Mouse (Mus musculus) neural tube, embryonic 11.5 days (tissue): ENCODE data around the gene Nfe2. TPM values are rescaled to one million over a fixed set of nuclear protein-coding genes. Genes with fewer than 3 reads are reported as not detected.
"Not testable (repeated sequence)": the region's sequence is repeated elsewhere in the genome, so short reads cannot be mapped to it uniquely, and the experiment has no call there.

Source experiments
- ATAC-seq: fragments of 200-750 bp; cut with Nextera tagmentation; 2 replicates; pipeline ENCODE4 v1.8.0; 2017; ENCODE audit warnings: moderate number of reproducible peaks, mild to moderate bottlenecking, moderate TSS enrichment, moderate library complexity; ENCODE audit not compliant: insufficient read depth, low FRiP score, low TSS enrichment
- DNase-seq: peaks from one replicate; pipeline ENCODE4 v3.0.0-alpha.2; 2015; ENCODE audit warnings: low spot score
- H3K27ac ChIP-seq: fragments of 300-500 bp; sonication (generic); 2 replicates; pipeline ENCODE4 v1.5.1; 2014; ENCODE audit warnings: low read depth, mild to moderate bottlenecking, low read length
- H3K27me3 ChIP-seq: fragments of 300-500 bp; sonication (generic); 2 replicates; pipeline ENCODE4 v1.6.1; 2014; ENCODE audit warnings: mild to moderate bottlenecking, low read length, mixed read lengths; ENCODE audit not compliant: control insufficient read depth, insufficient read depth
- H3K36me3 ChIP-seq: fragments of 300-500 bp; sonication (generic); 2 replicates; pipeline ENCODE4 v1.6.1; 2014; ENCODE audit warnings: mild to moderate bottlenecking, low read length, moderate library complexity, mixed read lengths; ENCODE audit not compliant: control insufficient read depth, insufficient read depth
- H3K4me1 ChIP-seq: fragments of 300-500 bp; sonication (generic); 2 replicates; pipeline ENCODE4 v1.6.1; 2014; ENCODE audit warnings: low read length, mixed read lengths; ENCODE audit not compliant: control insufficient read depth, insufficient read depth
- H3K4me2 ChIP-seq: fragments of 300-500 bp; sonication (generic); 2 replicates; pipeline ENCODE4 v1.6.1; 2014; ENCODE audit warnings: low read depth, mild to moderate bottlenecking, moderate library complexity
- H3K4me3 ChIP-seq: fragments of 300-500 bp; sonication (generic); 2 replicates; pipeline ENCODE4 v1.5.1; 2014; ENCODE audit warnings: low read depth, low read length
- H3K9ac ChIP-seq: fragments of 300-500 bp; sonication (generic); 2 replicates; pipeline ENCODE4 v1.6.1; 2014; ENCODE audit warnings: mild to moderate bottlenecking, low read length
- H3K9me3 ChIP-seq: fragments of 300-500 bp; sonication (generic); 2 replicates; pipeline ENCODE4 v1.6.1; 2016; ENCODE audit warnings: low read length; ENCODE audit not compliant: control insufficient read depth
- WGBS: fragments of 180-500 bp; shearing (Covaris S2); extraction: QIAGEN DNeasy Blood & Tissue Kit; methylation state at CpG from one replicate; pipeline ENCODE4 v1.1.7; 2014; 5-methylcytosine and 5-hydroxymethylcytosine counted together
- polyA plus RNA-seq: library from polyadenylated mRNA; unstranded; fragments of >200 nt; fragmentation: Nextera tagmentation; extraction: Ambion mirVana; gene quantifications from 2 replicates; pipeline ENCODE4 v1.2.1, GENCODE M21; 2014

The Nfe2 gene
- polyA plus RNA-seq, 1 experiment from 2014 or later = 6.5 TPM

DNA sequence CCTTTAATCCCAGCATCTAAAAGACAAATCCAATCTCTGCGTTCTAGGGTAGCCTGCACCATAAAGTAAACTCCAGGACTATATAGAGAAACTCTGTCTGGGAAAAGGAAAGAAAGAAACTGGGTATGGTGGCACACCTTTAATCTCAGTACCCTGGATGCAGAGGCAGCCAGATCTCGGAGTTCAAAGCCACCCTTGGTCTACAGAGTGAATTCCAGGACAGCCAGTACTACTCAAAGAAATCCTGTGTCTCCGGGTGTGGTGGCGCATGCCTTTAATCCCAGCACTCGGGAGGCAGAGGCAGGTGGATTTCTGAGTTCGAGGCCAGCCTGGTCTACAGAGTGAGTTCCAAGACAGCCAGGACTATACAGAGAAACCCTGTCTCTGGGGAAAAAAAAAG lies 8.7 kb downstream of the Nfe2 start:
- WGBS = 88% methylated on average over 6 of the region's 6 CpGs
- not testable (repeated sequence) for H3K27me3 ChIP-seq, H3K27ac ChIP-seq, DNase-seq, H3K9me3 ChIP-seq, H3K4me2 ChIP-seq, ATAC-seq, H3K4me3 ChIP-seq, H3K4me1 ChIP-seq, H3K9ac ChIP-seq
- H3K36me3 ChIP-seq = peaks cover 21% of the 10 kb centered on the region

DNA sequence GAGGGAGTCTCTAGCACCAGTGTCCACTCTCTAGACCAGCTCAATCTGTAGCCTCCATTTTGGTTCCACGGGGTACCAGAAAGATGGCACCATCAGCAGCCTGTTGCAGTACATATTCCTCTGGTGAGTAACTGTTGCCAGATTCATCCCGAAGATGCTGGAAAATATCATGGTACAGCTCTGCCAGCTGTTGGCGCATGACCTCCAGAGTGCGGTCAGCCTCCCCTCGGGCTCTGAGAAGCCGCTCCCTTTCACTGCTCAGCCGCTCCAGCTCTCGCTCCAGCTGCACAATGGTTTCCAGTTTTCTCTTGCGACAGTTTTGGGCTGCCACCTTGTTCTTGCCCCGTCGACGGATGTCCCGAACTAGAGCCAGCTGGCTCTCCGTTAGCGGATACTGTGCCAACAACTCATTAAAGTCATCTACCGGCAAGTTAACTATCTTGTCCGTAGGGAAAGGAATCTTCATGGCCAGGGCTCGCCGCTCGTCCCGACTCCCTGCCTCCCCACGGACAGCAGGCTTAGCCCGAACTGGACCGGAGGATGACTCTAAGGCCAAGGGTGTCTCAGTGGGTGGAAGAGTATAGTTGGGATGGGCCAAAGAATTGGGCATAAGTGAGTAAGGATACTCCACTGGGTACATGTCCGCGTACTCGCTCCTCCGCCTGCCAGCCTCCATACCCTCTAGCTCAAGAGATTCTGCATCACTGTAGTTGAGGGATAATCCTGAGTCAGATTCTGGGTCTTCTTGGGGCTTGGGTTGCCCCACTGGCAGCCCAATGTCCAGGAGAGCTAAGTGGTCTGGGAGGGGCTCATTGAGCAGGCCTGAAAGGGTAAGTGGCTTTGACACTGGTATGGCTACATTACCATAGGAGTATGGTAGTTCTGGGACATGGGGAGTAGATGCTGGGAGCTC lies 9.5 kb downstream of the Nfe2 start:
- ATAC-seq = no peak
- H3K36me3 ChIP-seq = peaks cover 21% of the 10 kb centered on the region
- WGBS = 83% methylated on average over 28 of the region's 28 CpGs
- H3K9ac ChIP-seq = no peak overlapping the region
- peaks cover 4% of the 10 kb centered on the region; the same call in 1 of the 2 replicates for H3K4me1 ChIP-seq
- no peaks in the 10 kb centered on the region for H3K27me3 ChIP-seq
- H3K4me3 ChIP-seq = no peak overlapping the region
- peak; percentile 44 for DNase-seq
- no peak overlapping the region for H3K4me2 ChIP-seq
- H3K27ac ChIP-seq = 0 out of 2 replicates have a peak overlapping the region, but pooled peaks have one; percentile 34
- H3K9me3 ChIP-seq = no peaks in the 10 kb centered on the region

DNA sequence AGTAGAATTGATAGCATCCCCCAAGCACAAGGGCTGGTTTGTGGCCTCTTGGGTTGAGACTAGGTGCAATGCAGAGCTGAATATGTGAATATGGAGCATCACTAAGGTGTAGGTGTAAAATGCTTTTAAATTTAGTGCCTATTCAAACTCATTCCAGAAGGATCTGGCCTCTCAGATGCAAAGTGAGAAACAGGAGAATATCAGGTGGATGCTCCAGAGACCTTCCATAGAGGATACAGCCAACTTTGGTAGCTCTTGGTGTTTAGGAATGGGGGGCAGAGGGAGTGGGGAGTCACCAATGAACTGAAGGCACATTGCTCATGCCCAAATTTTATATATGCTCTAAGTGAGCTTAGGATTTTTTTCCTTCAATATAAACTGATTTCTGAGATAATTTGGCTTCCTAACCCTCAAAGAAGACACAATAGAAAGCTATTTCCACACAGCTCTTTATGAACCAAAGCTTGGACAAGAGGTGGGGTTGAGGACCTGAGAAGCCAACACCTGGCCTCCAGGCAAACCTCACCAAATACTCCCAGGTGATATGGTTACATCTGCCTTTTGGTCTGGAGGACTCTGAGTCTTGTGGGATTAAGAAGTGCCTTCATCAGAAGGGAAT lies 10.3 kb downstream of the Nfe2 start:
- DNase-seq (no peak), ATAC-seq (no peak)
- Histone ChIP-seq H3K4me2 (no peak overlapping the region), H3K9ac (no peak overlapping the region), H3K27me3 (no peaks in the 10 kb centered on the region), H3K4me3 (no peak overlapping the region), H3K36me3 (peaks cover 24% of the 10 kb centered on the region), H3K27ac (no peak overlapping the region), H3K9me3 (no peaks in the 10 kb centered on the region), H3K4me1 (peaks cover 11% of the 10 kb centered on the region)

DNA sequence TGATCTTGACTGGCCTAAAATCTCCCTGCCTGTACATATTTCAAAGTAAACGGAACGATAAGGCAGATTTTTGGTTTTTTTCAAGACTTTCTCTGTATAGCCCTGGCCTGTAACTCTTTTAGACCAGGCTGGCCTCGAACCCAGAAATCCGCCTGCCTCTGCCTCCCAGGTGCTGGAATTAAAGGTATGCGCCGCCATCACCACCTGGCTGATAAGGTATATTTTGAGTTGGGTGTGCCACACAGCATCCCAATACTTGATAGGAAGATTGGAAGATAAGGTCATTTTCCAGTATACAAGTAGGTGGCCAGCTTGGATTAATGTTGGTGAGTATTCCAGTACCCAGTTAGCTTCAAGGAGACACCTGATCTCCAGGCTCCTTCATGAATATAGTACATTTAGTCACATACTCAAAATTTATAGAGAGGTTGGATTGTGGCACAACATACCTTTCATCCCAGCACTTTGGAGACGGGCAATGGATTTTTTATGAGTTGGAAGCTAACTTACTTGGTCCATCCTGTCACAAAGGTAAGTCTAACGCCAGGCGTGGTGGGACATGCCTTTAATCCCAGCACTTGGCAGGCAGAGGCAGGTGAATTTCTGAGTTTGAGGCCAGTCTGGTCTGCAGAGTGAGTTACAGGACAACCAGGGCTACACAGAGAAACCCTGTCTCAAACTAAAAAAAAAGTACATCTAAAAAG lies 11.0 kb downstream of the Nfe2 start:
- ATAC-seq (no peak), DNase-seq (no peak)
- no peak overlapping the region for H3K4me3 ChIP-seq
- H3K4me1 ChIP-seq = peaks cover 18% of the 10 kb centered on the region
- no peak overlapping the region for H3K9ac ChIP-seq
- 91% methylated on average over 9 of the region's 9 CpGs for WGBS
- H3K9me3 ChIP-seq = no peaks in the 10 kb centered on the region
- no peak overlapping the region for H3K27ac ChIP-seq
- peaks cover 29% of the 10 kb centered on the region for H3K36me3 ChIP-seq
- H3K27me3 ChIP-seq = no peaks in the 10 kb centered on the region
- H3K4me2 ChIP-seq = no peak overlapping the region

DNA sequence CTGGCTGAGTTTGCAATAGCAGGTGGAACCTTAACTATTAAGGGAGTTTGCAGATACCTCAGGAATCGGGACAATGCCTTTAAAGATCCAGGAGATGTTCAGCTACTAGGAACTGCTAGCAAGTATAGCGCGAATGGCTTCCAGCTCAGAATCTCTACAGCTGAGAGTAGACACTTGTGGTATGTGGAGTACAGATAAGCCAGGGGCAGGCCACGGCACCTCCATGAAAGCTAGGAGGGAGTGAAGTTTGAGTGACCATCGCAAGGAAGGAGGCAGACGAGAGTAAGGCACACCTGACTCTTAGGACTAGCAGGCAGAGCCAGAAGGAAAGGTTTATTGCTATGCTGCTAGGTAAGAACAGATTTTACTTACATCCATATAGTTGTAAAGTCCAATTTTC lies 12.6 kb downstream of the Nfe2 start:
- ATAC-seq (no peak), DNase-seq (no peak)
- WGBS = 79% methylated on average over 6 of the region's 6 CpGs
- Histone ChIP-seq H3K36me3 (peaks cover 29% of the 10 kb centered on the region), H3K4me1 (peaks cover 19% of the 10 kb centered on the region), H3K9ac (no peak overlapping the region), H3K4me2 (no peak overlapping the region), H3K27ac (no peak overlapping the region), H3K27me3 (no peaks in the 10 kb centered on the region), H3K4me3 (no peak overlapping the region), H3K9me3 (no peaks in the 10 kb centered on the region)

DNA sequence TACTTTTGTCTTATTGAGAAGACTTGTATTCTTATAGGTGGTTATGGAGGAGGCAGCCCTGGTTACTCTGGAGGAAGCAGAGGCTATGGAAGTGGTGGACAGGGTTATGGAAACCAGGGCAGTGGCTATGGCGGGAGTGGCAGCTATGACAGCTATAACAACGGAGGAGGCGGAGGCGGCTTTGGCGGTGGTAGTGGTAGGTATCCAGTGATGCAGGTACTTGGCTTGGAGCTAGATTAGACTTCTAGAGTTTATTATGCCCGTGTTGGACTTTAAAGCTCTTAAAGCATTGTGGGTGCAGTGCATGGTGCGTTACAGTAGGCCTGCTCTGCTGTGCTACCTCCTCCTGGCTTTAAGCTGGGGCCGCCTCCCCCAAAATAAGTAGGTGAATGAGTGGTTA lies 15.3 kb downstream of the Nfe2 start:
- DNase-seq = no peak
- peak overlapping the region; percentile 66 for H3K4me3 ChIP-seq
- no peak overlapping the region for H3K27ac ChIP-seq
- peaks cover 24% of the 10 kb centered on the region for H3K36me3 ChIP-seq
- peak overlapping the region; percentile 82 for H3K4me2 ChIP-seq
- no peaks in the 10 kb centered on the region for H3K27me3 ChIP-seq
- H3K9ac ChIP-seq = peak overlapping the region; percentile 29
- ATAC-seq = no peak
- H3K4me1 ChIP-seq = peaks cover 19% of the 10 kb centered on the region
- 74% methylated on average over 8 of the region's 8 CpGs for WGBS
- no peaks in the 10 kb centered on the region for H3K9me3 ChIP-seq

DNA sequence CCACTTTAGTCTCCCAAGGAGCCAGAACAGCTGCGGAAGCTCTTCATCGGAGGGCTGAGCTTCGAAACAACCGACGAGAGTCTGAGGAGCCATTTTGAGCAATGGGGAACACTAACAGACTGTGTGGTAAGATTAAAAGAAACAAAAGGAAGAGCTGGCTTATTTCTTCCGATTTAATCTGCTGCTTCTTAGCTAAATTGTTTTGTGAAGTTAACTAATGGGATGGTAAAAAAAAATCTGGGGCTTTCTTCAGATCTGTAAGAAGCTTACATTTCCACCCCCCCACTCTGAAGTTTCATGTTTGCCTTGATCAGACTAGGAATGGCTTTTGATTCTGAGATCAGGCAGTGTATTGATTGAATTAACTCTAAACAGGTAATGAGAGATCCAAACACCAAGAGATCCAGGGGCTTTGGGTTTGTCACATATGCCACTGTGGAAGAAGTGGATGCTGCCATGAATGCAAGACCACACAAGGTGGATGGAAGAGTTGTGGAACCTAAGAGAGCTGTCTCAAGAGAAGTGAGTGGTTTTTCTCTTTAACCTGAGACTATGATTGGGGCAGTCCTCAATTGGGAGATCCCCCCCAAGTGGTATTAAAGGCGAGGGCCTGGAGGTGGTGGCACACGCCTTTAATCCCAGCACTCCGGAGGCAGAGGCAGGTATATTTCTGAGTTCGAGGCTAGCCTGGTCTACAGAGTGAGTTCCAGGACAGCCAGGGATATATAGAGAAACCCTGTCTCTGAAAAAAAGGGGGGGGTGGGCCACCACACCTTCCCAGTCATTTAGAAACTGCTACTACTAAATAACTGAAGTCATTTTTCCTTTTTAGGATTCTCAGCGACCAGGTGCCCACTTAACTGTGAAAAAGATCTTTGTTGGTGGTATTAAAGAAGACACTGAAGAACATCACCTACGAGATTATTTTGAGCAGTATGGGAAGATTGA lies 16.9 kb downstream of the Nfe2 start:
- H3K36me3 ChIP-seq = peaks cover 13% of the 10 kb centered on the region

More for the DNA sequence above, 16.9 kb downstream of the Nfe2 start:
- H3K9me3 ChIP-seq, ATAC-seq, H3K27me3 ChIP-seq, DNase-seq: not testable (repeated sequence)
- WGBS = 14% methylated on average over 12 of the region's 12 CpGs
- H3K9ac ChIP-seq = peak overlapping the region; percentile 86
- H3K27ac ChIP-seq = peak overlapping the region; percentile 90
- H3K4me3 ChIP-seq = peak overlapping the region; percentile 66
- peaks cover 19% of the 10 kb centered on the region for H3K4me1 ChIP-seq
- peak overlapping the region; percentile 82 for H3K4me2 ChIP-seq
